Mouse (Mus musculus) lung, postnatal 0 days (tissue): ENCODE results near the gene Hcn1.

Experiments used
- CTCF ChIP-seq: IDR thresholded peaks from 2 replicates; pipeline ENCODE4 v1.5.1; 2016; ENCODE audit warnings: antibody characterized with exemption, mild to moderate bottlenecking
- EP300 ChIP-seq: IDR thresholded peaks from 2 replicates; pipeline ENCODE4 v1.6.1; 2016; ENCODE audit warnings: antibody characterized with exemption, mild to moderate bottlenecking, control low read depth

- peak; percentile 67 for TF ChIP-seq EP300
- TF ChIP-seq CTCF: 0 out of 2 replicates have a peak, but pooled peaks have one; percentile 22
Measured at GRCm38 (mm10) chr13:117706986-117707738, 105.0 kb downstream of the Hcn1 start.
